In the genomic region with DNA sequence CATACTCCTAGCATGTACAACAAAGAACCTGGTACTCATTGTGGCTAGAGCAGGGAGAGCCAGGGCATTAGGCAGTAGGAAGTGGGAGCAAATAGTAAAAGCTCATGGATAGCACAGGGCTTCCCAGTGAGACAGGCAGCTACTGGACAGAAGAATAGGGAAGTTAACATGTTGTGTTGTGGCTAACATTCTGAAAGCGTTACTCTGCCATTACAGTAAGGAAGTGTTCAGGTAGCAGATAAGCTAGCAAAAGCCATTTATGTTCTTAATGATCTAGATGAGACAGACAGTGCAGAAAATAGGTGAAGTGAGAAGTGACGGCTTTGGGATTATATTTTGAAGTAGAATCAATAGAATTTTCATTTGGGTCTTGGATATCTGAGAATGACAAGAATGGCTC, we compare ENCODE assay signal across 16 mouse cellular contexts.
DNase-seq lines count a peak whose midpoint lies in the region; ATAC-seq and TF ChIP-seq lines count a peak whose summit lies in the region.
"Had no signal": no experiment of that assay in that cellular context is flagged by ENCODE, and none has a peak within 500 bp of the region (broad histone marks: within the 10 kb centered on the region; RNA-seq: fewer than 3 reads in every experiment).

No protein-coding gene starts in this region.

- H3K4me2 ChIP-seq in midbrain, embryonic 12.5 days (replicated peaks) = no peak overlapping the region
- no peak overlapping the region for H3K4me2 ChIP-seq in midbrain, embryonic 11.5 days
- H3K4me2 ChIP-seq in hindbrain, postnatal 0 days (ENCODE audit: low read depth, low read length) = no peak overlapping the region
- no peak overlapping the region for H3K4me2 ChIP-seq in neural tube, embryonic 15.5 days
- H3K4me2 ChIP-seq: limb, embryonic 12.5 days; stomach, embryonic 15.5 days had no signal

- peak overlapping the region; percentile 73 for H3K27ac ChIP-seq in midbrain, embryonic 12.5 days (replicated peaks)
- H3K27ac ChIP-seq in midbrain, embryonic 11.5 days (ENCODE audit: low read depth, low read length) = no peak overlapping the region; the same call in 1 of the 2 replicates
- peak overlapping the region; percentile 37; the same call in 1 of the 2 replicates for H3K27ac ChIP-seq in hindbrain, postnatal 0 days
- peak overlapping the region; percentile 79 for H3K27ac ChIP-seq in neural tube, embryonic 15.5 days (replicated peaks)
- H3K27ac ChIP-seq: stomach, embryonic 15.5 days had no signal

- TF ChIP-seq CTCF in hindbrain, postnatal 0 days (IDR thresholded peaks at IDR 0.05; ENCODE audit: low read depth) = no peak

- no peak for ATAC-seq in midbrain, embryonic 12.5 days (ENCODE audit: low FRiP score, low read depth)
- ATAC-seq in midbrain, embryonic 11.5 days (ENCODE audit: low FRiP score) = no peak
- no peak for ATAC-seq in hindbrain, postnatal 0 days
- no peak for ATAC-seq in neural tube, embryonic 15.5 days (ENCODE audit: low FRiP score)
- ATAC-seq: intestine, embryonic 16.5 days had no signal

- DNase-seq in heart, adult 11 months = peak; percentile 49
- no peak for DNase-seq in heart, postnatal 36 days
- no peak for DNase-seq in midbrain, embryonic 11.5 days (ENCODE audit: low spot score, missing footprints)
- no peak for DNase-seq in hindbrain, postnatal 0 days (ENCODE audit: low spot score)
- DNase-seq in lung, postnatal 25 days (ENCODE audit: low spot score) = no peak
- DNase-seq in spleen, postnatal 4 days (ENCODE audit: low spot score in 2 of 2) = no peak
- DNase-seq: cerebellum, adult 8-10 months; gastrocnemius, postnatal 10 days; lung, adult 2 months; right cerebral cortex, postnatal 25 days; thymus, postnatal 36 days had no signal

- H3K9me3 ChIP-seq in midbrain, embryonic 12.5 days = no peaks in the 10 kb centered on the region
- no peaks in the 10 kb centered on the region for H3K9me3 ChIP-seq in midbrain, embryonic 11.5 days (ENCODE audit: control insufficient read depth, low read length)
- H3K9me3 ChIP-seq in hindbrain, postnatal 0 days (ENCODE audit: low read length) = no peaks in the 10 kb centered on the region
- no peaks in the 10 kb centered on the region for H3K9me3 ChIP-seq in neural tube, embryonic 15.5 days (replicated peaks)
- H3K9me3 ChIP-seq: limb, embryonic 12.5 days; stomach, embryonic 15.5 days had no signal

- WGBS in midbrain, embryonic 12.5 days = 93% methylated on average over 2 of the region's 2 CpGs
- 85% methylated on average over 2 of the region's 2 CpGs for WGBS in midbrain, embryonic 11.5 days
- WGBS in hindbrain, postnatal 0 days = 85% methylated on average over 2 of the region's 2 CpGs
- 83% methylated on average over 2 of the region's 2 CpGs for WGBS in neural tube, embryonic 15.5 days

- peaks cover 20% of the 10 kb centered on the region for H3K4me1 ChIP-seq in midbrain, embryonic 12.5 days
- H3K4me1 ChIP-seq in midbrain, embryonic 11.5 days (ENCODE audit: control insufficient read depth, insufficient read depth, low read length) = peaks cover 3% of the 10 kb centered on the region; the same call in 1 of the 2 replicates
- peaks cover 15% of the 10 kb centered on the region; the same call in 1 of the 2 replicates for H3K4me1 ChIP-seq in hindbrain, postnatal 0 days (ENCODE audit: insufficient read depth, low read length)
- peaks cover 30% of the 10 kb centered on the region for H3K4me1 ChIP-seq in neural tube, embryonic 15.5 days
- H3K4me1 ChIP-seq: stomach, embryonic 15.5 days had no signal

- H3K36me3 ChIP-seq in midbrain, embryonic 12.5 days = no peaks in the 10 kb centered on the region
- no peaks in the 10 kb centered on the region for H3K36me3 ChIP-seq in midbrain, embryonic 11.5 days (ENCODE audit: control insufficient read depth, insufficient read depth, low read length)
- no peaks in the 10 kb centered on the region for H3K36me3 ChIP-seq in hindbrain, postnatal 0 days (ENCODE audit: insufficient read depth, low read length)
- H3K36me3 ChIP-seq in neural tube, embryonic 15.5 days = no peaks in the 10 kb centered on the region
- H3K36me3 ChIP-seq: stomach, embryonic 15.5 days had no signal

- no peak overlapping the region for H3K4me3 ChIP-seq in midbrain, embryonic 12.5 days
- H3K4me3 ChIP-seq in midbrain, embryonic 11.5 days (ENCODE audit: low read depth, low read length) = no peak overlapping the region
- H3K4me3 ChIP-seq in hindbrain, postnatal 0 days (ENCODE audit: low read length) = no peak overlapping the region
- H3K4me3 ChIP-seq in neural tube, embryonic 15.5 days (replicated peaks) = no peak overlapping the region
- H3K4me3 ChIP-seq: limb, embryonic 12.5 days; stomach, embryonic 15.5 days had no signal

- intact Hi-C loops in heart, postnatal 36 days (cut with DNase I) = no loop called here

- H3K9ac ChIP-seq in midbrain, embryonic 12.5 days (replicated peaks) = no peak overlapping the region
- H3K9ac ChIP-seq in midbrain, embryonic 11.5 days (ENCODE audit: low read length) = no peak overlapping the region
- H3K9ac ChIP-seq in hindbrain, postnatal 0 days (replicated peaks; ENCODE audit: low read length) = no peak overlapping the region
- no peak overlapping the region for H3K9ac ChIP-seq in neural tube, embryonic 15.5 days (replicated peaks)
- H3K9ac ChIP-seq: limb, embryonic 12.5 days; stomach, embryonic 15.5 days had no signal

- H3K27me3 ChIP-seq in midbrain, embryonic 12.5 days = no peaks in the 10 kb centered on the region
- no peaks in the 10 kb centered on the region for H3K27me3 ChIP-seq in midbrain, embryonic 11.5 days (ENCODE audit: control insufficient read depth, insufficient read depth, low read length)
- no peaks in the 10 kb centered on the region for H3K27me3 ChIP-seq in hindbrain, postnatal 0 days (ENCODE audit: insufficient read depth, low read length)
- H3K27me3 ChIP-seq in neural tube, embryonic 15.5 days (replicated peaks) = no peaks in the 10 kb centered on the region
- H3K27me3 ChIP-seq: limb, embryonic 12.5 days; stomach, embryonic 15.5 days had no signal
